Mouse (Mus musculus) heart, postnatal 10 days (tissue): ENCODE measurements around the gene Ankrd13b. TPM values are rescaled to one million over a fixed set of nuclear protein-coding genes. Genes with fewer than 3 reads are reported as not detected.
A peak's percentile ranks its signal among the peaks of the same experiment; 100 is the strongest.

Source experiments
- DNase-seq, 2 experiments: peaks; one replicate each; pipeline ENCODE4 v3.0.0; 2021
- intact Hi-C: fragments of 180-260 bp; cut with DNase I; formaldehyde crosslinking; loops from one replicate; pipeline ENCODE4 v1.15.1; 2025
- total RNA-seq, 2 experiments: library from RNA; stranded (reverse); gene quantifications; 2 replicates each; pipeline ENCODE4 v1.2.3; 2021

The Ankrd13b gene
- total RNA-seq, 2 experiments from 2014 or later, result 12.8 to 15.0 TPM

- no peak for DNase-seq
- intact Hi-C loops, result no loop called here
Measured at GRCm38 (mm10) chr11:77511336-77511735, 21.9 kb upstream of the Ankrd13b start.

- intact Hi-C loops, result loop anchor here (5.0 kb wide), 1 partner anchor 119 kb away; no protein-coding TSS in a partner anchor
- peak; percentile 89 to 92 for DNase-seq
Measured at GRCm38 (mm10) chr11:77508068-77509021, 18.9 kb upstream of the Ankrd13b start.

GRCm38 (mm10) chr11:77507426-77507825 is 17.9 kb upstream of the Ankrd13b start:
- intact Hi-C loops, result loop anchor here (5.0 kb wide), 1 partner anchor 120 kb away; no protein-coding TSS in a partner anchor
- no peak for DNase-seq

- DNase-seq, result no peak
- intact Hi-C loops, result loop anchor here (5.0 kb wide), 1 partner anchor 120 kb away; no protein-coding TSS in a partner anchor
Measured at GRCm38 (mm10) chr11:77506941-77507340, 17.5 kb upstream of the Ankrd13b start.

- no peak for DNase-seq
- intact Hi-C loops, result loop anchor here (5.0 kb wide), 1 partner anchor 121 kb away; no protein-coding TSS in a partner anchor
Measured at GRCm38 (mm10) chr11:77506273-77506672, 16.8 kb upstream of the Ankrd13b start.

GRCm38 (mm10) chr11:77505291-77505980 is 16.0 kb upstream of the Ankrd13b start:
- intact Hi-C loops, result loop anchor here (5.0 kb wide), 1 partner anchor 122 kb away; no protein-coding TSS in a partner anchor
- no peak for DNase-seq

- intact Hi-C loops, result no loop called here
- DNase-seq, result no peak
Measured at GRCm38 (mm10) chr11:77504377-77504776, 14.9 kb upstream of the Ankrd13b start.

GRCm38 (mm10) chr11:77503511-77503910 is 14.0 kb upstream of the Ankrd13b start:
- peak; percentile 60 to 69 for DNase-seq

GRCm38 (mm10) chr11:77502481-77502880 is 13.0 kb upstream of the Ankrd13b start:
- intact Hi-C loops, result no loop called here
- no peak for DNase-seq

More at GRCm38 (mm10) chr11:77503511-77503910, 14.0 kb upstream of the Ankrd13b start:
- intact Hi-C loops, result no loop called here

GRCm38 (mm10) chr11:77501971-77502370 is 12.5 kb upstream of the Ankrd13b start:
- intact Hi-C loops, result loop anchor here (1.0 kb wide), 1 partner anchor 11 kb away; no protein-coding TSS in a partner anchor
- no peak for DNase-seq

GRCm38 (mm10) chr11:77501392-77501791 is 11.9 kb upstream of the Ankrd13b start:
- peak; percentile 84 to 87 for DNase-seq
- intact Hi-C loops, result loop anchor here (1.0 kb wide), 1 partner anchor 10 kb away; no protein-coding TSS in a partner anchor

- DNase-seq, result no peak
- intact Hi-C loops, result loop anchor here (1.0 kb wide), 1 partner anchor 9 kb away; no protein-coding TSS in a partner anchor
Measured at GRCm38 (mm10) chr11:77500361-77501325, 11.2 kb upstream of the Ankrd13b start.

- intact Hi-C loops, result loop anchor here (10.0 kb wide), 1 partner anchor 295 kb away; no protein-coding TSS in a partner anchor
- peak in 1 of 2 experiments; percentile 53 for DNase-seq
Measured at GRCm38 (mm10) chr11:77499354-77499753, 9.9 kb upstream of the Ankrd13b start.

GRCm38 (mm10) chr11:77498261-77499139 is 9.0 kb upstream of the Ankrd13b start:
- no peak for DNase-seq
- intact Hi-C loops, result loop anchor here (10.0 kb wide), 1 partner anchor 296 kb away; no protein-coding TSS in a partner anchor

GRCm38 (mm10) chr11:77497851-77498250 is 8.4 kb upstream of the Ankrd13b start:
- intact Hi-C loops, result loop anchor here (10.0 kb wide), 1 partner anchor 297 kb away; no protein-coding TSS in a partner anchor
- peak; percentile 56 to 66 for DNase-seq

GRCm38 (mm10) chr11:77497341-77497756 is 7.9 kb upstream of the Ankrd13b start:
- intact Hi-C loops, result loop anchor here (10.0 kb wide), 1 partner anchor 297 kb away; no protein-coding TSS in a partner anchor

GRCm38 (mm10) chr11:77495507-77495906 is 6.0 kb upstream of the Ankrd13b start:
- intact Hi-C loops, result loop anchor here (10.0 kb wide), 1 partner anchor 299 kb away; no protein-coding TSS in a partner anchor
- DNase-seq, result no peak

More at GRCm38 (mm10) chr11:77497341-77497756, 7.9 kb upstream of the Ankrd13b start:
- peak; percentile 76 to 84 for DNase-seq

- no peak for DNase-seq
- intact Hi-C loops, result loop anchor here (10.0 kb wide), 1 partner anchor 300 kb away; no protein-coding TSS in a partner anchor
Measured at GRCm38 (mm10) chr11:77494782-77495181, 5.3 kb upstream of the Ankrd13b start.
